In genomic region chr3:96236834-96237334, GRCm38 (mm10) we compare ENCODE assay signal across 1 mouse cellular context.
TF ChIP-seq lines count a peak whose summit lies in the region.

No protein-coding gene starts in this region.

TF ChIP-seq in ES-E14, 5 proteins besides CTCF, POLR2A, EP300 and RAD21 (continued from another document):
- TF ChIP-seq ZNF384 (IDR thresholded peaks at IDR 0.05; ENCODE audit: low read depth, low read length), result no peak
- no peak for TF ChIP-seq HCFC1 (IDR thresholded peaks at IDR 0.05; ENCODE audit: borderline replicate concordance, insufficient read depth, low read length)
- no peak for TF ChIP-seq MAFK (IDR thresholded peaks at IDR 0.05; ENCODE audit: insufficient read depth, low read depth, low read length)
- TF ChIP-seq ZC3H11A (IDR thresholded peaks at IDR 0.05; ENCODE audit: borderline replicate concordance, low read depth, low read length), result no peak
